9 mouse cellular contexts compared by ENCODE assay signal in genomic region chr2:96337354-96337753, GRCm38 (mm10). TPM values are rescaled to one million over a fixed set of nuclear protein-coding genes. Genes with fewer than 3 reads are reported as not detected.
DNase-seq lines count a peak whose midpoint lies in the region; ATAC-seq and TF ChIP-seq lines count a peak whose summit lies in the region.
"Had no signal": no experiment of that assay in that cellular context is flagged by ENCODE, and none has a peak within 500 bp of the region (broad histone marks: within the 10 kb centered on the region; RNA-seq: fewer than 3 reads in every experiment).

No protein-coding gene starts in this region.

- no peak overlapping the region for H3K27ac ChIP-seq in lung, embryonic 14.5 days (ENCODE audit: low read depth)
- no peak overlapping the region for H3K27ac ChIP-seq in neural tube, embryonic 14.5 days (ENCODE audit: low read depth, low read length)
- H3K27ac ChIP-seq: limb, embryonic 10.5 days had no signal

- no peak overlapping the region for H3K4me3 ChIP-seq in lung, embryonic 14.5 days (ENCODE audit: low read depth, low read length)
- H3K4me3 ChIP-seq in neural tube, embryonic 14.5 days (ENCODE audit: low read depth, low read length) = no peak overlapping the region
- H3K4me3 ChIP-seq: limb, embryonic 10.5 days had no signal

- peak; percentile 55 for TF ChIP-seq CTCF in lung, embryonic 14.5 days (IDR thresholded peaks at IDR 0.05; ENCODE audit: low read depth)

- DNase-seq in frontal cortex, postnatal 14 days (ENCODE audit: low spot score in 2 of 2) = no peak
- peak; percentile 62 for DNase-seq in lung, embryonic 14.5 days
- no peak for DNase-seq in lung, postnatal 10 days
- DNase-seq in cerebellum, adult 9-10 months = peak; percentile 77
- no peak for DNase-seq in urinary bladder, adult 2 months (ENCODE audit: low spot score)
- no peak for DNase-seq in adrenal gland, postnatal 4 days (ENCODE audit: low spot score in 2 of 2)

- H3K36me3 ChIP-seq in lung, embryonic 14.5 days (ENCODE audit: insufficient read depth) = no peaks in the 10 kb centered on the region
- no peaks in the 10 kb centered on the region for H3K36me3 ChIP-seq in neural tube, embryonic 14.5 days (ENCODE audit: control insufficient read depth, insufficient read depth, low read length)
- H3K36me3 ChIP-seq: limb, embryonic 10.5 days had no signal

- H3K4me2 ChIP-seq in lung, embryonic 14.5 days = no peak overlapping the region
- no peak overlapping the region for H3K4me2 ChIP-seq in neural tube, embryonic 14.5 days (ENCODE audit: low read depth, low read length)

- H3K9ac ChIP-seq in lung, embryonic 14.5 days = no peak overlapping the region
- H3K9ac ChIP-seq in neural tube, embryonic 14.5 days (replicated peaks; ENCODE audit: low read depth, low read length) = no peak overlapping the region

- no peaks in the 10 kb centered on the region for H3K4me1 ChIP-seq in lung, embryonic 14.5 days (ENCODE audit: insufficient read depth)
- no peaks in the 10 kb centered on the region for H3K4me1 ChIP-seq in neural tube, embryonic 14.5 days (ENCODE audit: control insufficient read depth, insufficient read depth, low read length)
- H3K4me1 ChIP-seq: limb, embryonic 10.5 days had no signal

- ATAC-seq in frontal cortex, adult (ENCODE audit: low TSS enrichment) = peak; percentile 90
- ATAC-seq in lung, embryonic 14.5 days (ENCODE audit: insufficient read depth) = no peak
- ATAC-seq in neural tube, embryonic 14.5 days (ENCODE audit: low read depth) = peak; percentile 51; the same call in 1 of the 2 replicates

- H3K27me3 ChIP-seq in lung, embryonic 14.5 days (ENCODE audit: insufficient read depth, low read length) = no peaks in the 10 kb centered on the region
- no peaks in the 10 kb centered on the region for H3K27me3 ChIP-seq in neural tube, embryonic 14.5 days (ENCODE audit: control insufficient read depth, insufficient read depth, low read length)

- no peaks in the 10 kb centered on the region for H3K9me3 ChIP-seq in lung, embryonic 14.5 days (ENCODE audit: low read depth, low read length)
- H3K9me3 ChIP-seq in neural tube, embryonic 14.5 days (ENCODE audit: control insufficient read depth, low read length) = no peaks in the 10 kb centered on the region
- H3K9me3 ChIP-seq: limb, embryonic 10.5 days had no signal

- 21% methylated on average over 1 of the region's 1 CpGs for WGBS in lung, embryonic 14.5 days
- 60% methylated on average over 1 of the region's 1 CpGs for WGBS in neural tube, embryonic 14.5 days

RNA-seq across cellular contexts. Expression of gene Lrrc4c, which starts 19.4 kb away (rescaled TPM):
- 0.64 and 0.66 TPM in 2 replicates for polyA plus RNA-seq in lung, embryonic 14.5 days (2014; fragmentation: Nextera tagmentation; extraction: Ambion mirVana)
- polyA plus RNA-seq in neural tube, embryonic 14.5 days (2014; fragmentation: Nextera tagmentation; extraction: Ambion mirVana) = 29.2 and 40.0 TPM in 2 replicates
- polyA plus RNA-seq in urinary bladder, adult 2 months (2012; rRNA removed) = 0.58 and 0.75 TPM in 2 replicates
- 1 to 10 TPM; 6.9 to 7.1 TPM for total RNA-seq in adrenal gland, postnatal 4 days (2021)

Comparison
In these comparisons a context has a peak if more than half of its experiments do, and no peak if none do; other contexts are left out.
1. DNase-seq: peak in lung, embryonic 14.5 days (single experiment) and cerebellum, adult 9-10 months (single experiment); none in frontal cortex, postnatal 14 days (0 of 2), lung, postnatal 10 days (single experiment), urinary bladder, adult 2 months (single experiment) and adrenal gland, postnatal 4 days (0 of 2).
2. RNA of gene Lrrc4c, which starts 19.4 kb away (polyA plus RNA-seq): 29.2 to 40.0 TPM in neural tube, embryonic 14.5 days; 0.64 to 0.66 TPM in lung, embryonic 14.5 days and 0.58 to 0.75 TPM in urinary bladder, adult 2 months; every median in the first group is over 10 times any median in the second.